Mouse (Mus musculus): ENCODE results near the gene Lhx1.

Gene Lhx1

DNA sequence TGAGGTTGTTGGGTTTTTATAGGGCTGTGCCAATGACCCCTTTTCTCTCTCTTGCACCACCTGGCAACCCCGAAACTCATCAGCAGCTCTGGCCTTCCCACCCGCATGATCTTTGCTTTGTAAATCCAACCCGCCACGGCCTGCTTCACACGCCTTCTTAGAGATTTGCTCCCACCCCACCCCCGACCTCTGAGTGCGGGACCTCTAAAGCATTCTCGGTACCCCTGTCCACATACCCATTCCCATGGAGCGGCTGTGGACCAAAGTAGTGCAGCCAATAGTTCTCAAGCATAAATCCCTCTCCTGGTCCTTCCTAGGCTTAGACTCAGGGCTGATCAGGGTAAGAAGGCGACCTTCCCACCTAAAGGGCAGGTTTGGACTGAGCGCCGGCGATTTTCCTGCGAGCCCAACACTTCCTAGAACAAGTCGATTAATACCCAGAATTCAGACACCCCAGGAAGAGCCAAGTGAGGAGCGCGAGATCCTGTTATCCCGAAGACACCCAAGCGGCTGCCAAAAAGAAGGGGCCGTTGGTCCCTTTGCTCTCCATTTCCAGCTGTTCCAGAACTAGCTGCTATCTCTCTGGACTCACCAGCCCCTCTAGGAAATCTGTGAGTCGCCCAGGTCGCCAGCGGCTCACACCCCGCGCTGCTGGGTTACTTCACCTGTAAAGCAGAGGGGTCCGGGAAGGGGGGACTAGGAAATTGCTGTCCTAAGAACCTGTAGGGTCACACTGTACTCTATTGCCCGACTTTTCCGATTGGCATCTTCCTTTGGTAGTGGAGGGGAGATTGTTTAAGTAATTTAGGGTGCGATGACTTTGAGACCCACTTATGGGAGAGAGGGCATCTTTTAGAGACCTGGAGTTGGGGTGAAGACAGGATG lies 1.9 kb upstream of the Lhx1 start:
- DNase-seq (ENCODE audit: low read depth, low spot score): no peak

- no peak for DNase-seq (ENCODE audit: low read depth, low spot score)
These were observed 1.1 kb upstream of the Lhx1 start for GRCm38 (mm10) chr11:84526451-84526850.

GRCm38 (mm10) chr11:84524511-84525270 lies 644 bp downstream of the Lhx1 start:
- DNase-seq (ENCODE audit: low read depth, low spot score): no peak

DNA sequence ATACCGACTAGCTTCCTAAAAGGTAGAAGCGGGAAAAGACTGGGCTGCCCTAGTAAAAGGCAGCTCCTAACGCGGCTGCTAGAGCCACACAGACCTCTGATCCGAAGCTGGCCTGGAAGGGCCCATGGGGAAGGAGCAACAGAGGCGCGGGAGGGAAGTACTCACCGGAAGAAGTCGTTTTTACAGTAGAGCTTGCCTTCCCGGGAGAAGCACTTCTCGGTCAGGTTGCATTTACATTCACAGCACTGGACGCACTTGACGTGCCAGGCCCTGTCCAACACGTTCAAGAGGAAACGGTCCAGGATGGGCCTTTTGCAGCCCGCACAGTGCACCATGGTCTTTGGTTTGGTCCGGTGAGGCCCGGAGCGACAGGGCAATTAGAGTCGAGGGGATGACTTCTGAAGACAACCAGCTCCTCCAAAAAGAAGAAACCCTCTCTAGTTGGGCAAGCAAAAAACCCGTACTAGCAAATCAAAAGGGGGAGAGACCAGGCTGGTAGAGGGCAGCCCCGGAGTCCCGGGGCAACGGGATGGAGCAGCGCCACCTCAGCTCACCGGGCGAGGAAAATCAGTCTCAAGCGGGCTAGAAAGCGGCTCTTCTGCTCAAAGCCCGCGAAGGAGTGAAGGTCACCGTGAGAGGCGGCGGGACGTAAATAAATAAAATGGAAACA lies 1.4 kb downstream of the Lhx1 start:
- no peak for DNase-seq (ENCODE audit: low read depth, low spot score)

GRCm38 (mm10) chr11:84523321-84523831 lies 2.0 kb downstream of the Lhx1 start:
- no peak for DNase-seq (ENCODE audit: low read depth, low spot score)

GRCm38 (mm10) chr11:84522577-84523320 lies 2.6 kb downstream of the Lhx1 start:
- DNase-seq (ENCODE audit: low read depth, low spot score): no peak

DNA sequence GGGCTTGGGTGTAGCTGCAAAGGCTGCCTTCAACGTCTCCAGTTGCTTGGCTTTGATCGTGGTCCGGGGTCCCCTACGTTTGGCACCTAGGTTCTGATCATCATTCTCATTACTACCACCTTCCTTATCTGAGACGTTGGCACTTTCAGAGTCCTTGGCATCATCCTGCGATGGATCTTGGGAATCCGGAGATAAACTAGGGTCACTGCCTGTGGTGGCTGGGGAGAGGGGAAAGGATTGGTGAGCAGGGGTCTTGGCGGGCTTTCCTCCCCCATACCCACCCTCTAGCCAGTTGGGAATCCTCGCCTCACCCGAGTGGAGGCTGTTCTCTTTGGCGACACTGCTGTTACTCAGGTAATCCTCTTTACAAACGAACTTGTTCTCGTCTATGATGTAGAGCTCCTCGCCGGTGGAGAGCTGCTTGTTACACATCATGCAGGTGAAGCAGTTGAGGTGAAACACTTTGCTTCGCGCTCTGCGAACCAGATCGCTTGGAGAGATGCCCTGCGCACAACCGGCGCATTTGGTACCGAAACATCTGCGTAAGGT lies 3.5 kb downstream of the Lhx1 start:
- no peak for DNase-seq (ENCODE audit: low read depth, low spot score)

DNA sequence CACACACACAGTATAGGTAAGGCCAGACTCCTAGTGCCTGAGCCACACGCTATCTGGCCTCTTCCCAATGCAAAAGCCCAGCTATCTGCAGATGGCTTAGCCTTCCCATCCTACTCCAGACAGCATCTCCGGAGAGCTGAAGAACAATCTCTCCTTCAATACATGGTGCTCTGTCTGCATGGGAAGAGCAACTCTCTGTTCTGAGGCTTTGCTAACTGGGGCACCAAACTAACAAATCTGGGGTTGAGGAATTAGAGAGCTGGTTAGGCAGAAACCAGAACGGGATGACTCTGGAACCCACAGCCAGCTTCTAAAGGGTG lies 4.3 kb downstream of the Lhx1 start:
- DNase-seq (ENCODE audit: low read depth, low spot score): no peak

DNA sequence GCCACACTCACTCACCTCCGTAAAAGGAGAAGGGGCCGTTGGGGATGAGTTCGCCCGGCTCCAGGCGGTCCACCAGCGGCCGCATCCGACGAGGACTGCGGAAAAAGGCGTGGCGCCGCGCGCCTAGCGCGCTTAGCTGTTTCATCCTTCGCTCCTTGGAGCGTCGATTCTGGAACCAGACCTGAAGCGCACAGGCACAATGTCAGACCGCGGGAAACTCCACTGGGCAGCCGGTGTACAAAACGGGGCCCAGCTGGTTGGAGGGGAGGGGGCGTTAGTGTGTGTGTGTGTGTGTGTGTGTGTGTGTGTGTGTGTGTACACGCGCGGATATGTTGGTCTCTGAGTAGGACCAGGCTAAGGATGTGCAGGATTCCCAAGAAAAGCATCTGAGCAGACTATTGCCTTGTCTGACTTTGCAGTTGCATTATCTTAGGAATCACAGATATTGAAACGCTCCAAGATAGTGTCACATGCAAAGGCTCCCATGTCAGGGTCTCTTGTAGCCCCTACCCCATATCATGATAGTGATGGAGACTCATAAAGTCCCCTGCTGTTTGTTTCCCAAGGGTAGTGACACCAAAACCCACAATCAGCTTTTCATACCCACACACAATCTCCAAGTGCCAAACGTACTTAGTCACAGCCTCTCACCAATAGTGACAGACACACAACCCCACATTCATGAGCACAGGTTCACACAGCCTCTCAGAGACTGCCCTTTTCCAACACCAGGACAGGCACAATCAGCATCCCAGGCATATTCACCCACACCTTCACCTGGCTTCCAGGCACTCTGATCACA lies 4.9 kb downstream of the Lhx1 start:
- no peak for DNase-seq (ENCODE audit: low read depth, low spot score)

DNA sequence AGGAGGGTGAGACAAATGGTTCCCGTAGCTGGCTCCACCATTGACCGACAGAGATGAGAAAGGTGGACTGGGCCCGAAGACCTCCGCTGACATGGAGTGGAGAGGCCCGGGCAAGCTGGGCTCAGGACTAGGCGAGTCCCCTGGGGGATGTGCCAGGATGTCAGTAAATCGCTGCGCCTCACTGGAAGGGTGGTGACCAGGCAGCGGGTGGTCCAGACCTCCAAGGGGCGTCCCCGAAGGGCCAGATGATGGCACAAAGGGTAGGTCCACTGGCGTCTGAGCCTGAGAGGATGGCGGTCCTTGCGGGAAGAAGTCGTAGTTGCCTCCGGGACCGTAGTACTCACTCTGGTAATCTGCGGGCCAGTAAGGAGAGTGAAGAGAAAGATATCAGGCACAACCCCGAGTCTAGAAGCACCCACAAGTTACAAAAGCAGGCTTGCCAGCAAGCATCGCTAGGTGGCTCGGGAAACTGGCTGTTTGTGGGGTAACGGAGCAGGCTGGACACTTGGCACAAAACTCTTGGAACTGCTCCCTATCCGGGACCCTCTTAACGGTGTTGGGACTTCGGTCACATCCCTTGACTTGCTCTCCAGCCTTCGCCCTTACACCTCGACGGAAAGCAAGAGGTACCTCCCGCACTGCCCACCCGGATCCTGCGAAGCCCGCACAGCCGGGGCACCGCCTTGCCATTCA lies 5.6 kb downstream of the Lhx1 start:
- DNase-seq (ENCODE audit: low read depth, low spot score): no peak

DNA sequence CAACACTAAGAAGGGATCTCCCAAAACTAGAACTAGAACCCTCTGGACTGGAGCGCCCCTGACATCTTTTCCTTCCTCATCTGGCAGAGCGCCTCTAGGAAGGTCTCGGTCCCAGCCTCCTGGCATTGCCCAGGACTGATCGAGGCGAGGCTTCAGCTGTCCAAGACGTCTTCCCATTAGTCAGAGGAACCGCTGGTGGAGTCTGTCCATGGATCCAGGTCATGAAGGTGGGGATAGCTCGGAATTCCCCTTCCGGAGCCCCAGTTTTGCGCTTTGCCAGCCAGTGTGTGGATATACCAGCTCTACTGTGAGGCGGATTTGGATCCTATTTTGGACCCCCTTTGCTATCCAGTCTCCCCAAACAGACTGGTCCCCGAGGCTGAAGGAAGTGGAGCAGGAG lies 6.3 kb downstream of the Lhx1 start:
- DNase-seq (ENCODE audit: low read depth, low spot score): no peak

- DNase-seq (ENCODE audit: low read depth, low spot score): no peak
These were observed 7.1 kb downstream of the Lhx1 start for GRCm38 (mm10) chr11:84518261-84518660.

DNA sequence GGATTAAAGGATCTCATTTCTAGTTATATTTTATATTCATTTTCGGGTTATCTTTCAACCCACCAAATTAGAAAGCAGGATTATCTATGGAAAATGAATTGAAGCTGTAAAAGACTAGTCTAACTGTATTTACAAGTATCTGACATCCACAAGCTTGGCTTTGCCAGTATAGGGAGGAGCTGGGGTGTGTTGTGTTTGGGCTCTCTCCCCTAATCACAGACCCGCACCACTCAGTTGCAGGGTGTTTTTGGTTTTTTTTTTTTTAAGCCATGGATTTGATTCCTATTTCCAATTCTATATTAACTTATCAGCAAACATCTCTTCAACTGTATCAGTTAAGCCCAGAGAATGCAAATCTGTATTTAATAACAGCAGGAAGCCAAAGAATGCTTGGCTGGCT lies 7.9 kb downstream of the Lhx1 start:
- DNase-seq (ENCODE audit: low read depth, low spot score): no peak

- no peak for DNase-seq (ENCODE audit: low read depth, low spot score)
These were observed 8.7 kb downstream of the Lhx1 start for GRCm38 (mm10) chr11:84516501-84517240.

DNA sequence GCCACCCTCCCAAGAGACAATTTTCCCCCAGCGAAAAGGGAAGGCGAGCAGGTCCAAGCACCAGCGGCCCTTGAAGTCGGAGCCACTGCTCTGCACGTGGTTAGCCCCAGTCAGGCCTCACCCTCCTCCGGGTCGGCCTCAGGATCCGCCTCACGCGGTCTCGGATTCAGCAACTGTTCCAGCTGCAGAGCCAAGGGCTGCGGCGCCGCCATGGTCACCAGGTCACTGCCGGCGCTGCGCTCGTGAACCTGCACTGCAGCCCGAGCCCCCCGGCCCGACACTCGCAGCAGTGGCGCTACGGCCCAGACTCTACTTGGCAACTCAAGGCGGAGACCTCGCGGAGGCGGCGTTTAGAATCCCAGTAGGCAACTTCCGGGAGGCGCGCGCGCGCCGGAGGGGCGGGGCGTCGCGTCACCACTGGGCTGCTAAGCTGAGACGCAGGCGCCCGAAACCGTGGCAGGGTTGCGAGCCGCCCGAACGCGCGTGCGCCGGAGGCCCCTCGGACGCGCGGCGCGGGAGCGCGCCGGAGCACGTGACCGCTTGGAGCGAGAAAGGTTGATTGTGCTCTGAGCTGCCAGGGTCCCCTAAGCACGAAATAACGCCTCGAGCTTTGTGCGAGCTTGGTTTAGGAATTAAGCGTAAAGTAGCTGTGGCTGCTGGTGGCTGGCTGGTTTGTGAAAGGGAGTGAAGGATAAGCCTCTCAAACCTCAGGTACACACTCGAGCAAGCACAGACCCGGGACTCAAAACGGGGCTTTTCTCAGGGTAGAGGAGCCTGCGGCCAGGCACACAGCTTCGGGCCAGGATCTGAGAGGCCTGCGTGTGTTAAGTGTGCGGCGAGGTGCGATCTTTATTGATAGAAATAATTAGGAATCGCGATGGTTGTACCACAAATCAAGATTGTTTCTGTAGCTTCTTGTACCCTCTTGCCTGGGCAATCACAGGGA lies 11.9 kb downstream of the Lhx1 start, which contains the start of gene Aatf:
Gene Aatf, minus strand, starts transcription at position 352 of the 946 bp plus-strand sequence.
- peak; percentile 92 for DNase-seq (ENCODE audit: low read depth, low spot score)

GRCm38 (mm10) chr11:84512031-84512430 lies 13.3 kb downstream of the Lhx1 start:
- no peak for DNase-seq (ENCODE audit: low read depth, low spot score)

- DNase-seq (ENCODE audit: low read depth, low spot score): no peak
These were observed 21.0 kb downstream of the Lhx1 start for GRCm38 (mm10) chr11:84504296-84504695.

DNA sequence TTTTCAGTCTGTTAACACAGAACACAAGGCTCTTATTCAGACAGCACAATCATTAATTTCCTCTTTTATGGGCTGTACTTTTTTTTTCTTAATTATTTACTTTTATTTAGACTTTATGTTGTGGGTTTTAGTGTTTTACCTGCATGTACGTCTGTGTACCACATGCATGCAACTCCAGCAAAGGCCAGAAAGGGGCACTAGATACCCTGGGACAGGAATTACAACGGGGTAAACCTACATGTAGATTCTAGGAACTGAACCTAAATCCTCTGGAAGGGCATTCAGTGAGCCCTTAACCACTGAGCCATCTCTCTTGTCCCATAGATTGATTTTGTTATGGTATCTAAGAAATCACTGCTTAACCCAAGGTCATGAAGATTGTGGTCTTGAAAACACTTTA lies 27.4 kb downstream of the Lhx1 start:
- DNase-seq (ENCODE audit: low read depth, low spot score): no peak

Measured in brain, embryonic 18.5 days (tissue).